Mouse (Mus musculus) cortical plate, adult 2 months (tissue): ENCODE measurements at regions not wholly inside any gene's neighbourhood (a gene's known extent, or its start where the extent isn't known, plus 50 kb on each side); places are given as distances from the start of the nearest gene placed in this dataset.

ENCODE experiments used
- CTCF ChIP-seq: fragments of 200-500 bp; IDR thresholded peaks from 2 replicates; pipeline ENCODE4 v1.5.1; 2011; ENCODE audit warnings: mild to moderate bottlenecking, control low read depth, low read length; ENCODE audit not compliant: insufficient read depth; ENCODE audit errors: extremely low read depth
- POLR2A ChIP-seq: fragments of 200-500 bp; IDR thresholded peaks from 2 replicates; pipeline ENCODE4 v1.6.1; 2011; ENCODE audit warnings: mild to moderate bottlenecking, low read length, control low read depth; ENCODE audit not compliant: insufficient read depth; ENCODE audit errors: extremely low read depth

- no peak for TF ChIP-seq CTCF
- TF ChIP-seq POLR2A, result no peak
Observed at GRCm38 (mm10) chr2:169222264-169222663, 266.9 kb upstream of the Zfp64 start.
